Mouse (Mus musculus) kidney, adult 2 months (tissue): ENCODE measurements around the gene Nap1l4. TPM values are rescaled to one million over a fixed set of nuclear protein-coding genes. Genes with fewer than 3 reads are reported as not detected.

Experiments
- DNase-seq: peaks from one replicate; pipeline ENCODE4 v3.0.0; 2021
- H3K27ac ChIP-seq: fragments of 200-500 bp; 2 replicates; pipeline ENCODE4 v1.5.1; 2012; ENCODE audit warnings: low read depth, low read length, control low read depth, inconsistent platforms; ENCODE audit not compliant: insufficient read depth
- H3K27me3 ChIP-seq: fragments of 200-500 bp; replicated peaks from 2 replicates; pipeline ENCODE4 v1.6.1; 2012; ENCODE audit warnings: mild to moderate bottlenecking, moderate library complexity, low read length, inconsistent platforms; ENCODE audit not compliant: control insufficient read depth, insufficient read depth
- H3K36me3 ChIP-seq: fragments of 200-500 bp; 2 replicates; pipeline ENCODE4 v1.6.1; 2012; ENCODE audit warnings: mild to moderate bottlenecking, moderate library complexity, low read length, inconsistent platforms; ENCODE audit not compliant: control insufficient read depth, insufficient read depth
- H3K4me1 ChIP-seq: fragments of 200-500 bp; 2 replicates; pipeline ENCODE4 v1.6.1; 2011; ENCODE audit warnings: low read length; ENCODE audit not compliant: control insufficient read depth, insufficient read depth
- H3K4me3 ChIP-seq: fragments of 200-500 bp; 2 replicates; pipeline ENCODE4 v1.5.1; 2011; ENCODE audit warnings: mild to moderate bottlenecking, low read depth, low read length, control low read depth; ENCODE audit not compliant: insufficient read depth
- CTCF ChIP-seq: fragments of 200-500 bp; conservative IDR thresholded peaks from 2 replicates; pipeline ENCODE4 v1.5.1; 2011; ENCODE audit warnings: low read depth, mild to moderate bottlenecking, control low read depth, low read length, moderate library complexity, mixed read lengths; ENCODE audit not compliant: insufficient read depth, insufficient read length
- POLR2A ChIP-seq: fragments of 200-500 bp; IDR thresholded peaks from one replicate; pipeline ENCODE4 v1.6.1; 2011; ENCODE audit warnings: low read depth, low read length, control low read depth
- WGBS: fragments of 180-500 bp; shearing (Covaris S2); methylation state at CpG from one replicate; pipeline ENCODE4 v1.1.7; 2018; 5-methylcytosine and 5-hydroxymethylcytosine counted together
- polyA plus RNA-seq: library from polyadenylated mRNA; depleted of rRNA; stranded (reverse); fragments of >200 nt; gene quantifications from 2 replicates; pipeline ENCODE4 v1.2.3, GENCODE M21; 2012

Gene Nap1l4
- polyA plus RNA-seq, 1 experiment, result 68.7 TPM

DNA sequence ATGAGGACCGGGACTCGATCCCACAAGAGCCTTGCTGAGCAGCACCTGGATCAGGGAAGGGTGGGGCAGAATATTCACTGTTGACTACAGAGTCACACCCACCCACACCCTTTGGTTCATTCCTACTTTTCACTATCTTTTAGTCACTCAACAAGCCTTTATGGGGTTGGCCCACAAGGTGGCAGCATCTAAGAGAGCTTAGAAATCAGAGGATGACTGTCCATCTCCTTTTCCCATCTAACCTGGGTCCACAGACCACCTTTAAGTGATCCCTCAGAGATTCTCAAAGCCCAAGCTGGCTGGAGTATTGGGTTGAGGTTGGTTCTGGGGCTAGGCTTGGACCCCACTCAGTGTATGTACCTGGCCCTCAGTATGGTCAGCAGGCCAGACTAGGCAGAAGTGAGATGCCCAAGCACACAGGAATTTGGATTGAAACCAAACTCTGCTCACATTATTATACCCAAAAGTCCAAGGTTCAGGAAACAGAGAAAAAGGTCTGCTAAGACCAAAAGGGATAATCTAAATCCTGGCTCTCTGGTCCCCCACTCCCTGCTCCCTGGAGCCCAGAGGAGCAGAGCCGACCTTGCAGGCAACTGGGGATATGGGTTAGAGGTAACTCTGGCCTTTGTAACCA lies 72.1 kb downstream of the Nap1l4 start:
- Histone ChIP-seq H3K4me1 (peaks cover 4% of the 10 kb centered on the region; the same call in 1 of the 2 replicates), H3K27me3 (no peaks in the 10 kb centered on the region), H3K4me3 (peak overlapping the region; percentile 46; the same call in 1 of the 2 replicates), H3K36me3 (no peaks in the 10 kb centered on the region), H3K27ac (peak overlapping the region; percentile 26)
- DNase-seq, result peak; percentile 77
- 75% methylated on average over 3 of the region's 3 CpGs for WGBS
- TF ChIP-seq POLR2A (no peak), CTCF (no peak)

DNA sequence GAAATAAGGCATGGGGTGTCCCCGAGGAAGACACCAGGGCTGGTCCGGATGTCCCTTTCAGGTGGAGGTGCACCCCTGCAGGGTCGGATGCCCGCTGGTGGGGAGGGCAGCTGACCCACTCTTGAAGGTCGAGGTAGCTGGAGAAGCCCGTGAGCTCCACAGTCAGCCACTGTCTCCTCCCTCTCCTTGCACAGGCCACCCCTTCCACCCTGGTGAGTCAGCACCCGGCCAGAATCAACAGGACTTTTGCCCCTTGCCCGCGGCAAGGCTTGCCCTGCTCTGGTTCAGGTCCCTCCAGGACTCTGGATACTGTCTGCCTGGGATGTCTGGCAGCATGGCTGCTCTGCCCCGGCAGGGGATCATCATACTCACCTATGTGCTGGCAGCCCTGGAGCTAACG lies 73.0 kb downstream of the Nap1l4 start:
- H3K36me3 ChIP-seq, result no peaks in the 10 kb centered on the region
- TF ChIP-seq CTCF (no peak), POLR2A (no peak)
- peak overlapping the region; percentile 89 for H3K27ac ChIP-seq
- WGBS, result 30% methylated on average over 11 of the region's 11 CpGs
- peak; percentile 93 for DNase-seq
- H3K4me1 ChIP-seq, result peaks cover 4% of the 10 kb centered on the region; the same call in 1 of the 2 replicates
- peak overlapping the region; percentile 35 for H3K4me3 ChIP-seq
- no peaks in the 10 kb centered on the region for H3K27me3 ChIP-seq

DNA sequence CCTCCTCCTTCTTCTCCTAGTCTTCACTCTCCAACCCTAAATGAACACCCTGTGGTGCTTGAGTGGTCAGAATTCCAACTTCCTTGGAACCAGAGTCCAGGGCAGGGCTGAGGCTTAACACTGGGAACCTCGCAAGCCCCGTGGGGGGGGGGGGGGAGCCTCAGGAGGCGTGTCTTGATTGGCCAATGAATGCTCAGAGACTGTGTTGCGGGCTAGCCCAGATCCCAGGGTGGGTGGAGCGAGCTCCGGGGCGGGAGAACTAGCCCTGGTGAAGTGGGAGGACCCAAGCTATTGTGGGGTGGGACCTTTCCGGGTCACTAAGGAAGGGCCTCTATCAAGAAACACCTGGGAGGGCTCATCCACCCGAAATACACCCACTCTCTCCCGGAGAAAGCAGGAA lies 74.1 kb downstream of the Nap1l4 start:
- H3K27me3 ChIP-seq, result no peaks in the 10 kb centered on the region
- peaks cover 4% of the 10 kb centered on the region; the same call in 1 of the 2 replicates for H3K4me1 ChIP-seq
- peak; percentile 85 for DNase-seq
- peak overlapping the region; percentile 55 for H3K4me3 ChIP-seq
- H3K27ac ChIP-seq, result peak overlapping the region; percentile 75
- no peak for TF ChIP-seq POLR2A
- TF ChIP-seq CTCF, result no peak
- no peaks in the 10 kb centered on the region for H3K36me3 ChIP-seq
- WGBS, result 33% methylated on average over 10 of the region's 10 CpGs

DNA sequence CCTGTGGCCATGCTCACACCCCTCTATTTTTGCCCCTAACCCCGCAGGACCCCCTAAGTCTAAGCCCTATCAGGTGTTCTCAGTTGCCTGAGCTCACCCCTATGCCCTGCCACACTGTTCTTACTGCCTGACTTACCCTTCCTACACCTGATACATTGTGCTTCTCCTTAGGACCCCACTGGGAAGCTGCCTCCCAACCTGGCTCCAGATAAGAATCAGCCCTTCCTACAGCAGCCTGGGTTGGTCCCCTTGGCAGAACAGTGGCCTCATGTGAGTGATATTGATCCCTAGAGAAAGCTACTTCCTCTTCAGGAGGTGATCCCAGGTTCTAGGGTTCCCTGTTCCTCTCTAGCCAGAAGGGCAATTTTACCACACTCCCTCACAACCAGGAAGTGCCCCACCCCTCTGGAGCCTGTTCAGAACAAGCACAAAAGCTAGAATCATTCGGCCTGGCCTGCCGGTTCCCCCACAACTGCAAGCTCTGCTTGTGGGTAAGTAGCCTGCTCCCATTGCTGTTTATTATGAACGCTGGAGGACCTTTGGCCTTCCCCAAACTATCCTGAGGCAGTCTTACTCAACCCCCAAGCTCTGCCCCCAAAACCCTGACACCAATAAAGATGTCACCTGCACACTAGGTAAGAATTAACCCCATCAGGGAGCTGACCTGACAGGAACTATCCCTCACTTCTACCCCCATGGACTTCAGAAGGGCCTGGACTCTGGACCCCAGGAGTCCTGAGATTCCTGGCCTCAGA lies 75.4 kb downstream of the Nap1l4 start, which contains the start of gene Slc22a18:
Slc22a18 (plus strand) TSS at position 390 of the 755 bp plus-strand sequence.
- peak within 1 kb of the TSS; percentile 75 for H3K27ac ChIP-seq
- H3K27me3 ChIP-seq, result no peaks in the 10 kb centered on the region
- H3K4me3 ChIP-seq, result peak within 1 kb of the TSS; percentile 0; the same call in 1 of the 2 replicates
- no peaks in the 10 kb centered on the region for H3K36me3 ChIP-seq
- H3K4me1 ChIP-seq, result peaks cover 4% of the 10 kb centered on the region; the same call in 1 of the 2 replicates
- DNase-seq, result peak; percentile 88
- 16% methylated on average over 4 of the region's 4 CpGs for WGBS
- no peak for TF ChIP-seq POLR2A
- no peak for TF ChIP-seq CTCF

DNA sequence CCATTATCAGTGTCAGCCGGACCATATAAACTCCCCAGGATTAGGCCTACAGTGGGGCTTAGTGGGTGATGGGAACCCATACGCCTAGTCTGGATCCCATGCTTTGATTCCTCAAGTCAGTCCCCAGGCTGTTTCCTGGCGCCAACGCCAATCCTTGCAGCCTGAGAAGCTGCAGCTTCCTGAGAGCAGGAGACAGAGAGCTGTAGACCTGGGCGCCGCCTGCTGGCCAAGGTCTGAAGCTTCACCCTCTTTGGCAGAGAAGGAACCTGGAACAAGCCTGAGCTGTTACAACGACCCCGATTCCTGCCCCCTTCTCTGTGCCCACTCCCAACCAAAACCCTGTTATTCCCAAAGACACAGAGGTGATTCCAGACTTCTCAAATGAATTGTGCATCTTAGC lies 79.0 kb downstream of the Nap1l4 start:
- 12% methylated on average over 8 of the region's 8 CpGs for WGBS
- peak; percentile 80 for DNase-seq
- Histone ChIP-seq H3K27ac (no peak overlapping the region), H3K4me3 (no peak overlapping the region), H3K27me3 (no peaks in the 10 kb centered on the region), H3K36me3 (no peaks in the 10 kb centered on the region), H3K4me1 (peaks cover 4% of the 10 kb centered on the region; the same call in 1 of the 2 replicates)
- TF ChIP-seq CTCF (peak; percentile 83), POLR2A (no peak)

DNA sequence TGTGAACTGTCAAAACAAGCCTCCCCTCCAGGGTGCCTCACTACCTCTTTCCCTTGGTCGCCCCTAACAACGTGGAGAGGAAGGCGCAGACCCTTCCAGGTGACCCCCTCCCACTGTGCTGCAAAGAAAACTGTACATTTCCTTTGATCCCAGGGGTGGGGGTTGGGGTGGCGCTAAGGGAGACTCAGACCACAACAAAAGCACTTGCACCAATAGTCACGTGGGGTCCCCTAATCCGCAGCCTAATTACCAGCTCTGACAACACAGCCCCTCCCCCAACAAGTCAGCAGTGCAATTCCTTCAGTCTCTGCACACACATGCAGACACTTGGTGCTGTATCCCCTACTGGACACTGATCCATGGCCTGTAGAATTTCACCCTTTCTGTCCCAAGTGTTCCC lies 81.2 kb downstream of the Nap1l4 start:
- no peaks in the 10 kb centered on the region for H3K36me3 ChIP-seq
- WGBS, result 51% methylated on average over 6 of the region's 6 CpGs
- H3K4me3 ChIP-seq, result no peak overlapping the region
- H3K27ac ChIP-seq, result no peak overlapping the region
- no peak for TF ChIP-seq CTCF
- TF ChIP-seq POLR2A, result no peak
- DNase-seq, result no peak
- H3K27me3 ChIP-seq, result no peaks in the 10 kb centered on the region
- no peaks in the 10 kb centered on the region for H3K4me1 ChIP-seq

DNA sequence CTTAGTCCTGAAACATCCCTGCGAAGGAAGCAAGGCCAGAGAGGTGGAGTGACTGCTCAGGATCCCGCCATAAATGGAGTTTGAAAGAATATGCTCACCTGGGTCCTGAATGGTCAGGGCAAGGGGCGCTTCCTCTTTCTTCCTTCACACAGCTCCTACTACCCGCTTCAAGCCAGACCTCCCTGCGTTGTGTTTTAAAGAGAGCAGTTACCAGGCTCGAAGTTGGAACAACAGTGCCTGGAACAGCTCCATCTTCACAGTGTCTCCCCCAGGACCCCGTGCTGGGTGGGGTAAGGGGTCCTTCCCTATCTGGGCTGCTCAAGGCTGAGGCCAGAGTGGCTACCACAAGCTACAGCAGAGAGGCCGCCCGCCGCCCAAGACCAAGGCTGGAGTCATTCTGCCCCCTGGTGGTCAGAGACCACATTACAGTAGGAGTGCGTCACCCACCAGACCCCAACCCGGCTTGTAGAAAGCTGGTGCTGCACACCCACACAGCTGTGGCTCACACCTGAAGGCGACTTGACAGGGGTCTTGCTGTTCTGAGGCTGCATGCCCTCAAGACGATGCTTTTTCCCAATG lies 82.7 kb downstream of the Nap1l4 start:
- Histone ChIP-seq H3K4me1 (no peaks in the 10 kb centered on the region), H3K4me3 (no peak overlapping the region), H3K27me3 (no peaks in the 10 kb centered on the region), H3K36me3 (no peaks in the 10 kb centered on the region), H3K27ac (no peak overlapping the region)
- no peak for TF ChIP-seq POLR2A
- peak; percentile 89 for TF ChIP-seq CTCF
- DNase-seq, result peak; percentile 75
- WGBS, result 37% methylated on average over 14 of the region's 14 CpGs
